Mouse (Mus musculus) brain, embryonic 14.5 days (tissue): Measurements from ENCODE around the gene Lgals2.

Source experiments
- CTCF ChIP-seq: fragments of 200-500 bp; IDR thresholded peaks from 2 replicates; pipeline ENCODE4 v1.5.1; 2012; ENCODE audit warnings: inconsistent platforms, mild to moderate bottlenecking, moderate library complexity, borderline replicate concordance; ENCODE audit not compliant: insufficient read depth, insufficient read length; ENCODE audit errors: extremely low read depth
- POLR2A ChIP-seq: fragments of 200-500 bp; IDR thresholded peaks from 2 replicates; pipeline ENCODE4 v1.6.1; 2012; ENCODE audit warnings: mild to moderate bottlenecking, inconsistent platforms, borderline replicate concordance; ENCODE audit not compliant: poor library complexity, insufficient read depth, insufficient read length, severe bottlenecking; ENCODE audit errors: extremely low read depth

GRCm38 (mm10) chr15:78834233-78835005, 20.9 kb downstream of the Lgals2 start:
- TF ChIP-seq CTCF (no peak), POLR2A (no peak)
